Mouse (Mus musculus) neural tube, embryonic 11.5 days (tissue): Measurements from ENCODE around the gene Usp36. TPM values are rescaled to one million over a fixed set of nuclear protein-coding genes. Genes with fewer than 3 reads are reported as not detected.

Experiments used
- polyA plus RNA-seq: library from polyadenylated mRNA; unstranded; fragments of >200 nt; fragmentation: Nextera tagmentation; extraction: Ambion mirVana; gene quantifications from 2 replicates; pipeline ENCODE4 v1.2.1, GENCODE M21; 2014

Usp36 gene
- polyA plus RNA-seq, 1 experiment from 2014 or later = 11.5 TPM

Other genes with a start within 250 kb of the Usp36 start
- gene Dnah17, start 159.6 kb downstream of the Usp36 start, polyA plus RNA-seq = 0.13 and 0.23 TPM in 2 replicates
- 15.6 and 15.8 TPM in 2 replicates for gene Cyth1, start 41.7 kb downstream of the Usp36 start, polyA plus RNA-seq
- gene Cep295nl, start 52.3 kb upstream of the Usp36 start, polyA plus RNA-seq = 0.28 and 0.39 TPM in 2 replicates
- 46.4 and 51.5 TPM in 2 replicates for gene Timp2, start 65.5 kb upstream of the Usp36 start, polyA plus RNA-seq
- gene Lgals3bp, start 111.8 kb upstream of the Usp36 start, polyA plus RNA-seq = 1.7 and 1.9 TPM in 2 replicates
- 27.7 and 29.4 TPM in 2 replicates for gene Cant1, start 128.8 kb upstream of the Usp36 start, polyA plus RNA-seq
- 2.5 TPM in 2 replicates for gene C1qtnf1, start 138.0 kb upstream of the Usp36 start, polyA plus RNA-seq
- gene Engase, start 186.6 kb upstream of the Usp36 start, polyA plus RNA-seq = 6.9 and 7.0 TPM in 2 replicates